Mouse (Mus musculus) neutrophil, adult 83 days (primary cell): ENCODE data around the gene Smoc2. TPM values are rescaled to one million over a fixed set of nuclear protein-coding genes. Genes with fewer than 3 reads are reported as not detected.

Experiments used
- total RNA-seq, 2 experiments: library from RNA; stranded (reverse); gene quantifications; one replicate each; pipeline ENCODE4 v1.2.4; 2023

The Smoc2 gene
- total RNA-seq: under 1 TPM; 0.26 to 0.37 TPM

DNA sequence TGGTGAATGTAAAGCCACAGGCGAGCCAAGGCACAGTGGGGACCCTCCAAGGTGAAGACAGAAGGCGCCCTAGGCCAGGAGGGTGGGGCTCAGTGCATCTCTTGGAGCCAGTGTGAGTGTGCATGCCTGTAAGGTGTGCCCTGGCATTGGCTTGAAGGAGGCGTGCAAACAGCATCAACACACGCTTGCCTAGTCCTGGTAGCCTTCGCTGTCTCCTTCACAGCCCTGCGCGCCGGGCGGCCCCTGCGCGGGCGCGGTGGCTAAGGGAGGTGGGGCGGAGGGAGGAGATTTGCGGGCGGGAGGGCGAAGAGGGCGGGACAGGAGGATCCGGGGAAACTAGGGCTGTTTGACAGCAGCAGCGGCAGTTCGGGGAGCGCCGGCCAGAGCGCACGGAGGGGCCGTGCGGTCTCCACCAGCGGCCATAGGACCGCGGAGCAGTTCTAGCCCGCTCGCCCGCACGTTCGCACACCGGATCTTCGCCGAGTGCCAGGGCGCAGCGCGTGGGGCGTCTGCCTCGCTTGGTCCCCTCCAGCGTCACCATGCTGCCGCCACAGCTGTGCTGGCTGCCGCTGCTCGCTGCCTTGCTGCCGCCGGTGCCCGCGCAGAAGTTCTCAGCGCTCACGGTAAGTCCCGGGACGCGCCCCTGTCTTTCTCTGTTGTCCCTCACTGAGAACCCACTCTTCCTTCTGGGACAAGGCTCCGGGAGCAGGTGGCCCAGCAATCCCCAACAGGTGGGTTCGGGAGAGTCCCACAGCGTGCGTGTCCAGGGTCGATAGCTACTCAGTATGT, at the start of gene Smoc2:
Gene Smoc2 (plus strand): TSS at position 330 of the 789 bp plus-strand sequence.

Other genes starting within 250 kb of the Smoc2 start
- gene Gm7358, start 220.0 kb upstream of the Smoc2 start, total RNA-seq: not detected
- gene Dact2, start 75.2 kb upstream of the Smoc2 start, total RNA-seq: not detected